ENCODE assay signal across 11 mouse cellular contexts in the genomic region with DNA sequence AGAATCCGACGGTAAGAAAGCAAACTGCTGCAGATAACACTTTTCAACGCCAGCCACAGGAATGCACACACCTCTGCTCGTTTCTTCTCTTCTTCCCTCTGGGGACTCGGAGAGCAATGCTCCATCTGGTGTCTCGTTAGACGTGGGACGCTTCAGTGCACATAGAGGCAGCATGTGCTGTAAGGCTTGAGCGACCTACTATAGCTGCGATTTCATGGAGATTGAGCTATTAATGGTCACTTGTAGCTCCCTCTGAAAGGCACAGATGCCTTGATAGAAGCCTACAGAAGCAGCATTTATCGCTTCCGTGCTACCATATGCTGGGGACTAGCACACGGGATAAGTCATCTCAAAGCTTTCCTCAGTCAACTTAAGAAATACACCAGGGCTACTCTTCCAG.
DNase-seq lines count a peak whose midpoint lies in the region; ATAC-seq lines count a peak whose summit lies in the region.
"Had no signal": no experiment of that assay in that cellular context is flagged by ENCODE, and none has a peak within 500 bp of the region (broad histone marks: within the 10 kb centered on the region; RNA-seq: fewer than 3 reads in every experiment).

No protein-coding gene starts in this region.

- H3K4me1 ChIP-seq in forebrain, embryonic 12.5 days, result peaks cover 7% of the 10 kb centered on the region; the same call in 1 of the 2 replicates
- 0 out of 2 replicates have a peak, but pooled peaks cover 2% of the 10 kb centered on the region for H3K4me1 ChIP-seq in forebrain, embryonic 11.5 days (replicated peaks; ENCODE audit: control insufficient read depth, insufficient read depth, low read length)
- no peaks in the 10 kb centered on the region for H3K4me1 ChIP-seq in neural tube, embryonic 14.5 days (ENCODE audit: control insufficient read depth, insufficient read depth, low read length)

- H3K9ac ChIP-seq in forebrain, embryonic 12.5 days, result no peak overlapping the region
- H3K9ac ChIP-seq in forebrain, embryonic 11.5 days (ENCODE audit: low read length), result no peak overlapping the region
- H3K9ac ChIP-seq in neural tube, embryonic 14.5 days (replicated peaks; ENCODE audit: low read depth, low read length), result no peak overlapping the region
- H3K9ac ChIP-seq: lung, embryonic 14.5 days had no signal

- H3K36me3 ChIP-seq in forebrain, embryonic 12.5 days (replicated peaks), result no peaks in the 10 kb centered on the region
- H3K36me3 ChIP-seq in forebrain, embryonic 11.5 days (ENCODE audit: control insufficient read depth, insufficient read depth, low read length), result no peaks in the 10 kb centered on the region
- no peaks in the 10 kb centered on the region for H3K36me3 ChIP-seq in neural tube, embryonic 14.5 days (ENCODE audit: control insufficient read depth, insufficient read depth, low read length)

- WGBS in forebrain, embryonic 12.5 days, result 41% methylated on average over 13 of the region's 13 CpGs
- WGBS in forebrain, embryonic 11.5 days, result 46% methylated on average over 13 of the region's 13 CpGs
- 27% methylated on average over 13 of the region's 13 CpGs for WGBS in neural tube, embryonic 14.5 days

- H3K4me3 ChIP-seq in forebrain, embryonic 12.5 days (replicated peaks), result no peak overlapping the region
- no peak overlapping the region for H3K4me3 ChIP-seq in forebrain, embryonic 11.5 days (ENCODE audit: low read depth, low read length)
- H3K4me3 ChIP-seq in neural tube, embryonic 14.5 days (ENCODE audit: low read depth, low read length), result no peak overlapping the region

- peak; percentile 55; the same call in 1 of the 2 replicates for ATAC-seq in forebrain, embryonic 12.5 days (ENCODE audit: low FRiP score)
- ATAC-seq in forebrain, embryonic 11.5 days (replicated peaks; ENCODE audit: low FRiP score), result no peak
- ATAC-seq in neural tube, embryonic 14.5 days (ENCODE audit: low read depth), result peak; percentile 83

- no peaks in the 10 kb centered on the region for H3K9me3 ChIP-seq in forebrain, embryonic 12.5 days
- no peaks in the 10 kb centered on the region for H3K9me3 ChIP-seq in forebrain, embryonic 11.5 days (ENCODE audit: control insufficient read depth, low read length)
- no peaks in the 10 kb centered on the region for H3K9me3 ChIP-seq in neural tube, embryonic 14.5 days (ENCODE audit: control insufficient read depth, low read length)

- no peaks in the 10 kb centered on the region; the same call in 1 of the 2 replicates for H3K27me3 ChIP-seq in forebrain, embryonic 12.5 days
- H3K27me3 ChIP-seq in forebrain, embryonic 11.5 days (ENCODE audit: control insufficient read depth, insufficient read depth, low read length), result no peaks in the 10 kb centered on the region
- H3K27me3 ChIP-seq in neural tube, embryonic 14.5 days (ENCODE audit: control insufficient read depth, insufficient read depth, low read length), result no peaks in the 10 kb centered on the region

- H3K27ac ChIP-seq in forebrain, embryonic 12.5 days, result no peak overlapping the region
- no peak overlapping the region for H3K27ac ChIP-seq in forebrain, embryonic 11.5 days (ENCODE audit: low read depth, low read length)
- H3K27ac ChIP-seq in neural tube, embryonic 14.5 days (ENCODE audit: low read depth, low read length), result no peak overlapping the region
- H3K27ac ChIP-seq: kidney, postnatal 0 days had no signal

- no peak overlapping the region for H3K4me2 ChIP-seq in forebrain, embryonic 12.5 days
- no peak overlapping the region for H3K4me2 ChIP-seq in forebrain, embryonic 11.5 days (ENCODE audit: low read depth, low read length, severe bottlenecking)
- no peak overlapping the region for H3K4me2 ChIP-seq in neural tube, embryonic 14.5 days (ENCODE audit: low read depth, low read length)
- H3K4me2 ChIP-seq: heart, embryonic 11.5 days; lung, embryonic 14.5 days had no signal

- no peak for DNase-seq in forebrain, embryonic 11.5 days (ENCODE audit: low spot score)
- DNase-seq in cerebellum, postnatal 14 days, result peak; percentile 58 to 68
- DNase-seq in left cerebral cortex, adult 11 months (ENCODE audit: low spot score), result peak; percentile 27
- no peak for DNase-seq in Muller cell, postnatal 12 days (ENCODE audit: inconsistent ontology term)
- DNase-seq in thymus, adult 18-20 months, result no peak
- no peak for DNase-seq in adrenal gland, adult 2 months
- DNase-seq: lung, embryonic 14.5 days had no signal

Comparison
In these comparisons a context has a peak if more than half of its experiments do, and no peak if none do; other contexts are left out.
1. DNase-seq: peak in cerebellum, postnatal 14 days (2 of 2) and left cerebral cortex, adult 11 months (single experiment); none in forebrain, embryonic 11.5 days (single experiment), Muller cell, postnatal 12 days (single experiment), thymus, adult 18-20 months (0 of 2) and adrenal gland, adult 2 months (single experiment).